Mouse (Mus musculus) forelimb bud, embryonic 11.5 days (tissue): ENCODE data around the gene Ttc3.
A peak's percentile ranks its signal among the peaks of the same experiment; 100 is the strongest.

Experiments
- DNase-seq: peaks from one replicate; pipeline ENCODE4 v3.0.0-alpha.2; 2012; ENCODE audit warnings: low read depth, low spot score

The Ttc3 gene

DNA sequence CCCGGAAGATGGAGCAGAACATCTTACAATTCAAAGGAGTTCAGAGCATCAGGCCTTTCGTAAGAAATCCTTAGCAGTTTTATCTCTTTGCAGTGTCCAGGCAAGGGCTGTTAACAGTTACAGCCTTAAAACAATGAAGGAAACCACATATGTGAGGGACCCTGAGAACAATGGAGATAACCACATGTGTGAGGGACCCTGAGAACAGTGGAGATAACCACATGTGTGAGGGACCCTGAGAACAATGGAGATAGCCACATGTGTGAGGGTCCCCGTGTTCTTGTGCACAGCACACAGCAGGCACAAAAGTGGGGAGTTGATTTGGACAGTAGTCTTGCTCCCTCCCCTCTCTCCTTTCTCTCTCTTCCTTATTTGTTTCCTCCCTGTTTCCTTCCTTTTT, 12.3 kb upstream of the Ttc3 start:
- no peak for DNase-seq

- DNase-seq: no peak
Observed at GRCm38 (mm10) chr16:94360578-94361350, 9.7 kb upstream of the Ttc3 start.

GRCm38 (mm10) chr16:94362174-94362873, 8.1 kb upstream of the Ttc3 start:
- DNase-seq: peak; percentile 34

GRCm38 (mm10) chr16:94363814-94364213, 6.6 kb upstream of the Ttc3 start:
- no peak for DNase-seq

DNA sequence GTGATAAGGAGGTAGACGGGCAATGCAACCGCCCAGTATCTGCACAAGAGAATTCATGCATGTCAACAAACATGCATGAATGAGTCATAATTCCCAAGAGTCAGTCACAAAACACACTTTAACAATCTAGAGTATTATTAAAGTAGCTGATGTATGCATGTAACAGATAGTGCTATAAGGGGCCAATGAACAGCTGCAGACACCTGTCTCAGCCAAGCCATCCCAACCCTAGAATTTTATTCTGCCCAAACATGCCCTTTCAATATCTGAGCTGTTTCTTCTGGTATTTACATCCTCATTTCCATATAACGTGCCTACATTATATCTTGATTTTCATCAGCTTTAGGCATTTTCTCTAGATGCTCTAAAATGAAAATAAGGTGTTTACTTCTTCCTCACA, 5.0 kb upstream of the Ttc3 start:
- DNase-seq: no peak

DNA sequence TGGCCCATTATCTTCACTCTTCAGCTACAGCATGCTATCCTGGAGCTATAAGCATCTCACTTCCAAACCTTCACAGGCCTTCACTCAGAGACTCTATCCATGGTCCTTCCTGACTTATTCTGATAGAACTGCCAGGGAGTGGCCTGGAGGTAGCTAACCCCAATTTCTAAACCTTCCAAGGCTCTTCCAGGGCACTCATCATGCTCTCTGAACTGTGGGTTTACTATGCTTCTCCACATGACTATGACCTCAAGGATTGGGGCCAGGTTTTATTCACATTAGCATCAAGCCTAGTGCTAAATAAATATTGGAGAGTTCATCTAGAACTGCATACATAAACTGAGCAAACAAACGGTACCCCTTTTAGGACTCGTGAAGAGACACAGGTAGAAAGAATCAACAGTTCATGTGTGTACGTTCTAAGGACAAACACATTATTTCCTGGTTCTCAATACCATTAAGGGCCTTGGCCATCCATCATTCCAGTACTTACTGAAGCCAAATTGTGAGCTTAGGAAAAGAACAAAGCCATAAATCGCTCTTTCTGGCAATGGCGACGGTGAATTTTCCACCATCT, 734 bp upstream of the Ttc3 start:
- DNase-seq: peak; percentile 13

- peak; percentile 69 for DNase-seq
Observed at GRCm38 (mm10) chr16:94370915-94371300, 490 bp downstream of the Ttc3 start.

DNA sequence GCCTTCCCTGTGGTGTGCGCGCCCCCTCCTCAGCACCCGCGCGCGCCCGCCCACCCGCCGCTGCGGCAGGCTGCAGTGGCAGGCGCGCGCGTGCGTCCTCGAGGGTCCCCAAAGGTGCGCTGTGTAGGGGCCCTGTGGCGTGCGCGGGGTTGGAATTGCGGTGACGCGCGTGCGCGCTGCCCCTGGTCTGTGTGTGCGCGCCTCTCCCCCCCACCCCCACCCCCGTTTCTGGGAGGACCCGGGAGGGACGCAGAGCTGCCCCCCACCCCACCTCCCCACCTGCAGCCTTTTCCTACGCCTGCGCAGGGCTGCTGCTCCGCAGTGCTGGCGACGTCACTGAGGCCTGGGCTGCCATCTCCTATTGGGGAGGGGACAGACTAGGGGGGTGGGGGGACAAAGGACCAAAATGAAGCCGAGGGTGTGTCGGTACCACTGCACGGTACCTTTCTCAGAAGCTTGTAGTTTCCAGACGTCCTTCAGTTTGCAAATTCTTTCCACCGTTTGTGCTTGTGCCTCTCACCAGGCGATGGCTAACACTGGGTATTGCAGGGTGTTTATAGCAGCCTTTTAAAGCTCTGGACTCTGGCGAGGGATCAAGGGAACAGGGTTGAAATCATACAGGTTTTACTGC, 998 bp downstream of the Ttc3 start, which contains the start of gene Pigp:
Gene Pigp (minus strand): TSS at position 542 of the 631 bp plus-strand sequence.
- peak; percentile 91 for DNase-seq

DNA sequence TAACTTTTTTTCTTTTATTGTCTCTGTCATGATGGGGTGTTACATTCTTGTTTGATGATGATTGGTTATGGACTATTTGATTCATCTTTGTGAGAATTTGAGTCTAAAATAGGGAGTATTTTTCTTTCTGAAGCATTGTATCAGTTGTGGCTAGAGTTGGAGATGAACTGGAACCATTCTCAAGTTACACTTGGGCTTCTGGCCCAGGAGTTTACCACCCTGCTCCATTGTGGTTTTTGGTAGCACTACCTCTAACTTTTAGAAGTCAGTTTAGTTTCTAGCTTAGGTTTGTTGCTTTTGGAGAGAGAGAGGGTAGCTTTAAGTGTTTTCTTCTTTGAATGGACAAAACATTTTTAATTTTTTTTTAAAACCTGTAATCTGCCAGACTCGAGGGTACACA, 9.0 kb downstream of the Ttc3 start:
- no peak for DNase-seq

GRCm38 (mm10) chr16:94383277-94383676, 12.9 kb downstream of the Ttc3 start:
- DNase-seq: no peak

DNA sequence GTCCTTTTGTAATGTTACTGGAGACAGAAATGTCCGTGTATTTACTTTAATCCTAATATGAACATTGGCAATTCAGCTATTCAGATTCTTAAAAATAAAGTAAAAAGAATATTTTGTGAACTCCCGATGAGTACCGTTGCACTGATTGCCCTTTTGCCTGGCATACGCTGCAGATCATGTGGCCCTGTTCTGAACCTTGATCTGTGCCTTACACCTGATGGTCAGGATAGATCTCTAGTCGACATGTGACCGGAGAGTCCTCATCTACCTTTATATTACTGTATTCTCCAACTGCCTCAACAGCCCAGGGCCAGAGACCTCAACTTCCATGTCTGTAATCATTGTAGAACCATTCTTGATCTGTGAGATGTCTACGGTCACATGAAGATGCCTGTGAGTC, 17.3 kb downstream of the Ttc3 start:
- DNase-seq: no peak

DNA sequence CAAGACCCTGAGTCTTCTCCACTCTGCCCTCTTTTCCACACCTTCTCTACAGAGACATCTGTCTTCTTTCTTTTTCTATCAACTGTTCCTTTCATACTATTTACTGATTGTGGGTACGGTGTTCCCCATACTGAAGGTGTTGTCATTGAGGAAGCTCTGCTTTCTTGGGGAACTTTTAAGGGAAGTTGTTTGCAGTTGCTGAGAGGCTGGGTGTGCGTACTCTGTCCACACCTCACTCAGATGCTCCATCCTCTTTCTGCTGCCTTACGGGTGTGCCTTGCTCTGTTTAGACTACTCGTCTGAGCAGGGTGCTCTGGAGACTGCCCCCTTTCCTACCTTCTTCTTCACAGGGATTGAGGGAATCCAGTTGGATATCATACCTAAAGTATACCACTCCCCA, 21.9 kb downstream of the Ttc3 start:
- DNase-seq: no peak

GRCm38 (mm10) chr16:94395051-94395450, 24.6 kb downstream of the Ttc3 start:
- no peak for DNase-seq

DNA sequence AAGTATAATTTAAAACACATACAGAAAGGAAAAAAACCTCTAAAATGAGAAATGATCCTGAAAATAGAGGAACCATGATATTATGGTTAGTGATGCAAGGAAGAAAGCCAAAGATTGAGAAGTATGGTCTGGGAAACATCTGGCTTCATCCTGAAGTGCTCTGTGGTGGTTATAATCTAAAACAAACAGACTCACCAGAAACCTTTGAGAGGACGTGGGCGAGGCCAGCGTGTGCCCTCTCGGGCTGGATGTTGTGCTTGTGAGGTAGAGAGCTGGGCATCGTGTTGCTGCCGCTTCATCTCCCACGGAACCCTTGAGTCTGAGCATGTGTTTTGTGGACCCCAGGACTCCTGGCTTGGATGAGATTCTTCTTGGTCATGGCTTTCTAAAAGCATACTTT, 26.2 kb downstream of the Ttc3 start:
- DNase-seq: no peak

GRCm38 (mm10) chr16:94399141-94399540, 28.7 kb downstream of the Ttc3 start:
- no peak for DNase-seq

- DNase-seq: no peak
Observed at GRCm38 (mm10) chr16:94401636-94402035, 31.2 kb downstream of the Ttc3 start.

- no peak for DNase-seq
Observed at GRCm38 (mm10) chr16:94402185-94402584, 31.8 kb downstream of the Ttc3 start.

- DNase-seq: no peak
Observed at GRCm38 (mm10) chr16:94411287-94411686, 40.9 kb downstream of the Ttc3 start.

GRCm38 (mm10) chr16:94412198-94412597, 41.8 kb downstream of the Ttc3 start:
- no peak for DNase-seq

GRCm38 (mm10) chr16:94412760-94413159, 42.3 kb downstream of the Ttc3 start:
- no peak for DNase-seq

- DNase-seq: no peak
Observed at GRCm38 (mm10) chr16:94414151-94414550, 43.7 kb downstream of the Ttc3 start.

DNA sequence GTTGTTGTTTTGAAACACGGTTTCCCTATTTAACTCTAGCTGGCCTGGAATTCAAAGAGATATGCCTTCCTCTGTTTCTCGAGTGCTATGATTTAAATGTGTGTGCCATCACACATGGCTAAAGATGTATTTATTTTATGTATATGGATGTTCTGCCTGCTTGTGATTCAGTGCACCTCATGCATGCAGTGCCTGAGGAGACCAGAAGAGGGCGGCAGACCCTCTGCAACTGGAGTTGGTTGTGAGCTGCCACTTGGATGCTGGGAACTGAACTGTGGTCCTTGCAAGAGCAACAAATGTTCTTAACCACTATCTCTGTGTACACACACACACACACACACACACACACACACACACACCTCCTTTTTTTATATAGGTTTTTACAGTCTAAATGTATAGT, 50.1 kb downstream of the Ttc3 start:
- peak; percentile 9 for DNase-seq
